Mouse (Mus musculus) bone marrow macrophage, adult 2 months (primary cell): ENCODE results near the gene Sult4a1.

Source experiments
- CTCF ChIP-seq: IDR thresholded peaks from 2 replicates; pipeline ENCODE4 v1.5.1; 2012; ENCODE audit warnings: low read depth, mild to moderate bottlenecking, low read length, moderate library complexity
- POLR2A ChIP-seq: IDR thresholded peaks from 2 replicates; pipeline ENCODE4 v1.6.1; 2012; ENCODE audit warnings: mild to moderate bottlenecking, low read depth, low read length, borderline replicate concordance

GRCm38 (mm10) chr15:84131096-84131786, 25.7 kb upstream of the Sult4a1 start:
- no peak for TF ChIP-seq POLR2A
- TF ChIP-seq CTCF, result no peak
